Mouse (Mus musculus) cerebellum, postnatal 14 days (tissue): Measurements from ENCODE around the gene Phospho1.

ENCODE experiments used
- DNase-seq, 2 experiments: peaks; one replicate each; pipeline ENCODE4 v3.0.0; 2021; ENCODE audit warnings: mixed read lengths in 2 of 2

Gene Phospho1

DNA sequence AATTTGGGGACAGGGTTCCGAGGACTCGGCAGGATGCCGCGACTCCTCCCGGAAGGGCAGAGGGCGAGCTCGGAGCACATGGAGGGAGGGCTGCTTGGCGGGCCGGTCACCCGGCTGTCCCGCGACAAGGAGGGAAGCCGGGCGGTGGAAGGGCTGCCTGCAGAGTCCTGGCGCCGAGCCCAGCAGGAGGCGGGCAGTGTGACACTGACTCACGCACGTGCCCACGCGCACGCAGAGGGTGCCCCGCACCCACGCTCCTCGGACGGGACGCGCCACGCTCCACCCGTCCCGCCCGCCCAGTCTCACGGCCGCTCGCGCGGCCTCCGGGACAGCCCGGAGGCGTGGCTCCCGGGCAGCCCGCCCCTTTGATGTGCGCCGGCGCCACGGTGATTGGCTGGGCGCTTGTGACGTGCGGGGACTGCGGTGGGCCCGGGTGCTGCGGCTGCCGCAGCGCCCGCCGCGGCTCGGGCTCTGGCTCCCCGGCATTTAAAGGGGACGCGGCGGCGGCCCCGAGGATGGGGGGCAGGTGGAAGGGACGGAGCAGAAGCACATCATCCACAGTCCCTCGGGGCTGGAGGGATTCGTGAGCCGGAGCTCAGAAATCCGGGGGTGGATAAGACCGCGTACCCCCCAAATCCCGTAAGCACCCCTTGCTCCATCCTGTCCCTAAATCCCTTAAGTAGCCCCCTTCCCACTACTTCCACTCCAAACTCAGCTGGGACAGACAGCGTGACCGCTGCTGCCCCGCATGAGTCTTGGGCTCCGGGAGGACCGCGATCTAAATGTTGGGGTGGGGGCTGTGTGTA, at the start of gene Phospho1:
TSS of gene Phospho1 (plus strand) at position 429 of the 806 bp plus-strand sequence.
- DNase-seq: peak; percentile 94 to 96

DNA sequence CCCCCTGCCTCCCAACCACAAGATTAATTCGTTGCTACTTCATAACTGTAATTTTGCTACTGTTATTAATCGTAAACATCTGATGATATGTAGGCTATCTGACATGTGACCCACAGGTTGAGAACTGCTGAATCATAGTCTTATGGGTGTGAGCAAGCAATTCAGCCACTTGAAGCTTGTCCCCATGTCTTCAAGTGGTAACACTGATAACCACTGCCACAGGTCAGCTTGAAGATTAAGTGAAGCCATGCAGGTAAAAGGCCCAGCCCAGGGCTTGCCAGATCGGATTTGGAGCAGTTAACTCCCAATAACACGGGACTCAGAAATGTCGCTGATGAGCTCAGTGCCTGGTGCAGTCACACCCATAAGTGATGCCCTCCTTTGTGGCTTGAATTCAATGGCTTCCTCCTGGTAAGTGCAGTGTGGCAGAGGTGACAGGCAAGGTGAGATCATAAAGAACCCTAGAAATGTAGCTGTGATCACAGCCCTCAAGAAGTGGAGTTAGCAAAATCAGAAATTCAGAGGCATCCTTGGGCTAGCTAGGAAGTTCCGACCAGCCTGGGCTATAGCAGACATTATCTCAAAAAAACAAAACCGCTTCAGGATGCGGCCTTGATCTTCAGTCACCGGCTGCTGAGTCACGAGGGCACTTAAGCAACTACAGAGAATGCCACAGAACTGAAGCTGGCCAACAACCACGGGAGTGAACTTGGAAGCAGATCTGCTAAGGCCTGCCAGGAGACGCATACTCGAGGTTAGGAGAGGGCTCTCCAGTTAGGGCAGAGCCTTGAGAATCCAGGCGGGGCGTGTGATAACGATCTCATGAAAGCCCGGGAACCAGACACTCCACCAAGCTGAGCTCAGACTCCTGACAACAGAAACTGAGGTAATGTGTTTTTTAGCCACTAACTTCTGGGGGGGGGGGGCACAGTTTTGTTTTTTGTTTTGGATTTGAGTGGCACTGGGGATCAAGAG, 46.7 kb upstream of the Phospho1 start:
- peak; percentile 40 to 42 for DNase-seq

DNA sequence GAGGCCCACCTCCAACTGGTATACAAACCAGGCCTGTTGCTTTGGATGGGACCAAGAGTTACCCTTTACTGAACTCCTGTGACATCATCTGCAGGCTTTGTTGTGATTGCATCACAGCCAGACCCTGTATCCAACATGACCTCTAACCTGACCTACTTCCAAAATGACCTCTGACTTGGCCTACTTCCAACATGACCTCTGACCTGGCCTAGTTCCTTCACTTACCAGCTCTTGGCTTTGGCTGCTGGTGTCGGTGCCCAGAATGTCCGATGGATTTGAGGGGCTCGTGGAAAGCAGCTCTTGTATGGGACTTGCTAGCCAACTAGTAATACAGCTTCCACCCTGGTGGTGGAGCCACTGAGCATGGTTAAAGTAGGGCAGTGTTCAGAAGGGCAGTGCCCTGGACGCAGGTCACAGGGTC, 45.5 kb upstream of the Phospho1 start:
- DNase-seq: peak in 1 of 2 experiments; percentile 41

DNA sequence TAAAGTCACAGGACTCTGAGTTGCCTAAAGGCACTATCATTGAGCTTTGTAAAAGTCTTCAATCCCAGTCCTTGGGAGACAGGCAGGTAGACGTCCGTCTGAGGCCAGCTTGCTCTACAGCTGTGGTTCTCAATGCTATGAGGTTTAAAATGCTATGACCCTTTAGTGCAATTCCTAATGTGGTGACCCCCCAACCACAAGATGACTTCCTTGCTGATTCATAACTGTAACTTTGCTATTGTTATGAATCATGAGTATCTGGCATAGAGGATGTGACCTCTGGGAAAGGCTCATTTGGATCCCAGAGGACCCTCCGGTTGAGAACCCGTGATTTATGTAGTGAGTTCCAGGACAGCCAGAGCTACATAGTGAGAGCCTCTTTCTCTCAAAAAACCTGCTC, 44.9 kb upstream of the Phospho1 start:
- no peak for DNase-seq

DNA sequence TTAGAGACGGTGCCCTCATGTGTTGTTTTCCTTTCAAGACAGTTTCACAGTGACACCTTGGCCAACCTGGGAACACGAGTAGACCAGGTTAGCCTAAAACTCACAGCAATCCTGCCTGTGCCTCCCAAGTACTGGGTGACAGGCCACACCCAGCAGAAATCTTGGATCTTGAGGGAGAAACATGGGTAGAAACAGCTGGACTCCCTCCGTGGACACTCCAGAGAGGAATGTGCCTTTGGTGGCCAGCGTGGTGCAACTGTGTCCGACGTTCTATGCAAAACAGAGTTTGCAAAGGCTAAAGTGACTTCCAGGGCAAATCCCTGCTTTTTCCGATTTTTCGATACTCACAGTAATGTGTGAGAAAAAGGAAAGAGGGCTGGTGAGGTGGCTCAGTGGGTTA, 43.8 kb upstream of the Phospho1 start:
- DNase-seq: no peak

DNA sequence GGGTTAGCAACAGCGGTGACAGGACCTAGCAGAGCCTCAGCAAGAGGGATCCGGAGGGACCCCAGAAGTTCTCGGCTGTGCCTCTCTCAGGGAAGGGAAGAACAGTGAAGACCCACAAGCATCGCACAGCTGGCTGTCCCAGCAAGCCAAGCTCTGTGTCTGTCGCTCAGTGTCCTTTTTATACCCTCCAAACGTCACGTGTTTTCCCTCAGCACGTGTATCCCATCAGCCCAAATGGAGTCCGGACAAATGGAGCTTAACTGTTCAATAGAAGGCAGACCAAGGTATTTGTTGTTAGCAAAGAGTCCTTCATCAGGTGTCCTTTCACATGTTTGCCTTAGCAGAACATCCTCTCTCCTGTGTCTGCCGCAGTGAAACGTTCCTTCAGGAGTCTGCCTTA, 42.7 kb upstream of the Phospho1 start:
- no peak for DNase-seq

DNA sequence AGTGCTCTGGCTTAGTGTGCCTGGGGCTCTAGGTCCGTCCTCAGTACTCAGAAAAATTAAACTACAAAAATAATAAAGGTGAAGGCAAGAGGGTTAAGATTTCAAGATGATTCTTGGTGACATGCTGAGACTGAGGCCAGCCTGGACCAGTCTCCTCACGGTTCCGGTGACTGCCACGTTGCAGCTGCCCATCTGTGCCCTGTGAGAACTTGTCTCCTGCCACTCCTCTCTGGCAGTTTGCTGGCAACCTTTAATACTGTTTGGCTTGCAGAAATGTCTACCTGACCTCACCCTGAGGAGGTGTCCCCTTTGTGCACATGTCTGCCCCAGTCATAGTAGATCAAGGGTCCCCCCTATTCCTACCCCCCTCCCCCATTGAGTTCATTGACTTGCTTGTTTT, 40.8 kb upstream of the Phospho1 start:
- no peak for DNase-seq

DNA sequence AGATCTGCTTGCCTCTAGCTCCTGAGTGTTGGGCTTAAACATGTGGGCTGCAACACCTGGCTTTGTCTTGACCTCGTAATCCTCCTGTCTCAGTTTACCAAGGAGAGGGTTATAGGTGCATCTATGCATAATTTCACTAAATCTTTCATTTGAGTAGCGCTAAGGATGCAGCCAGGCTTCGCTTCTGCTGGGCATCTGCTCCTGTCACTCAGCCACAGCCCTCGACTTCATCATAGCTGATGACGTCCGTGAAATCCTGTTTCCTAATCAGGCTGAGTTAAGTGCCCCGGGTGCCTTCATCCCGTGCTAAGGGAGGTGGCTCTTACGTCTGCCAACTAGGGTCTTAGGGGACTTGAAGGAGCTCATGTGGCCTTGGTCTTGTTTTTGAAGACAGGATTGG, 40.3 kb upstream of the Phospho1 start:
- DNase-seq: no peak

DNA sequence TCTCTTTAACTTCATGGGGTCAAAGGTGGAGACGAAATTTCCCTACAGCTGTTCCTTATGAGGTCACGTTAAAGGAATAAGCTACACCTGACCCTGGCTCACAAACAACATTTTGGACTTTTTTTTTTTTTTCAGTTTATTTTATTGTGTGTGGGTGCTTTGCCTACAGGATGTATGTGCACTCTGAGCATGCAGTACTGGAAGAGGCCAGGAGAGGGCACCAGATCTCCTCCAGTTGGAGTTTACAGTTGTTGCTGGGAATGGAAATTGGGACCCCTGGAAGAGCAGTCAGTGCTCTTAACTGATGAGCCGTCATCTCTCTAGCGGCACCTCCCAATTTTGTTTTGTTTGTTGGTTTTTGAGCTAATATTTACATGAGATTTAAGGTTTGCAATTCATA, 38.6 kb upstream of the Phospho1 start:
- DNase-seq: peak in 1 of 2 experiments; percentile 53

DNA sequence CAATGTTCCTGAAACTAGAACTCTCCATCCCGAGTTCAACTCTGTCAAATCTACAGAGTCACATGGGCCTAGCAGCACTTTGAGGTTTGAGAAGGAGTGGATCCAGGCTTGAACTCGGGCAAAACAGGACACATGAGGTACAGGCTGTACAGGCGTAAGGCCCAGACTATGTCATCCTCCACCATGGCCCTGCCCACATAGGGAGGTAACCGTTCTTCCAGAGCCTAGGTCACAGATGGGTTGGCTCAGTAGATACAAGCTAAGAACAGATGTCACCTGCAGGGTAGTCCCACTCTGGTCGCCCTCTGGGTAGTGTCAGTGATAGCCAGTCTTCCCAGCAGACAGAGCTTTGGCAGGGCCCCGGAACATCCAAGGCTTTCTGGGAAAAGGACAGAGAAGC, 37.8 kb upstream of the Phospho1 start:
- DNase-seq: no peak

DNA sequence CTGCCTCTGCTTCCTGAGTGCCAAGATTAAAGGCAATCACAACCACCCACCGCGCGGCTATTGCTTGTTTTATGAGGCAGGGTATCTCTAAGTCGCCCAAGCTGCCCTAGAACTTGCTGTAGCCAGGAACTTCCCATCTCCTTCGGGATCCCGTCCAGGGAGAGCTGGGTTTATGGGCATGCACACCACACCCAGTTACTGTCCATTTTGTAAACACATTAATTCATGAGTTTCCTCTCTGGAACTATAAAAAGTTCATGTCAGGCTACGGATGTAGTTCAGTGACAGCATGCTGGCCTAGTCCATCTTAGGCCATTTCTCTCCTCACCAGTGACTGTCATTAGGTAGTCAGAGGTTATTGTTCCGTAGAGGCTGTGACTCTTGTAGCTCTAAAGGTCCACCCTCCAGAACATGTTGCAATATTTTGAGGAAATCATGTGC, 34.8 kb upstream of the Phospho1 start:
- DNase-seq: no peak

DNA sequence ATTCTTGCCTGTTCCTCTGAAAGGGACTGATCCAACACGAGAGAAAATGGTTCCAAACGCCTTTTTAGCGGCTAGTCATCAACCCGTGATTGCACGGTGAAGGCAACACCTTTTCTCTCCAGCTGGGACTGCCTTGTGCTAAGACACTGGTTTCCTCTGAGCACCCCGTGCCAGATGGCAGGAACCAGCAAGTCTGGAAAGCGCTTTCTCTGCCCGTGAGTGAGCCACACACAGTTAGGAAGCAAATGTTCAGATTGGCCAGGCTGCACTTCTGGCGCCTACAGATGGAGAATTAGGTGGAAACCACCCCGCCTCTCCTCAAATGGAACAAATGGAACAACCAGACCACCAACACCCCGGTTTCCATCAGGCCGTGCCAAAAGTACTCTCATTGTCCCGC, 32.5 kb upstream of the Phospho1 start:
- DNase-seq: peak; percentile 59 to 72

DNA sequence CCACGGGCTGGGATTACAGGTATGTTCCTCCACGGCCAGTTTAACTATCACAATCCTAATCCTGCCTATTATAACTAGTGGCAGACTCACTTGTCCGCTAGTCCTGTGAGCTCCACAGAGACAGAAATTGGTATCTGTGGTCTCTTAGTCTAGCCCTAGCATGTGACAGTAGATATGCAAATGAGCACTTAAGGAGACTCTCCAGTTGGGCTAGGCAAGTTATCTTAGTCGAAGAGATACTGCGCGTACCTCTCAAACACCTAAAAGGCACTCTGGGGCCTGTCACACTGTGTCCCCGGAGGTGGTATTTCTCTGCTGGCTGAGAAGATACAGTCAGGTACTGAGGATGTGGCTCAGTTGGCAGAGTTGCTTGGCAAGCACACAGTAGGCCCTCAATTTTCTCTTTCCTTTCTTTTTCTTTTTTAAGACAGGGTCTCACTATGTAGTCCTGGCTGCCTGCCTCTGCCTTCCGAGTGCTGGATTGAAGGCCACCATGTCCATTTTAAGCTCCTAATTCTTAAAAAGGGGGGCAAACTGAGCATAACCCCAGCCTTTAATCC, 31.3 kb upstream of the Phospho1 start:
- no peak for DNase-seq

DNA sequence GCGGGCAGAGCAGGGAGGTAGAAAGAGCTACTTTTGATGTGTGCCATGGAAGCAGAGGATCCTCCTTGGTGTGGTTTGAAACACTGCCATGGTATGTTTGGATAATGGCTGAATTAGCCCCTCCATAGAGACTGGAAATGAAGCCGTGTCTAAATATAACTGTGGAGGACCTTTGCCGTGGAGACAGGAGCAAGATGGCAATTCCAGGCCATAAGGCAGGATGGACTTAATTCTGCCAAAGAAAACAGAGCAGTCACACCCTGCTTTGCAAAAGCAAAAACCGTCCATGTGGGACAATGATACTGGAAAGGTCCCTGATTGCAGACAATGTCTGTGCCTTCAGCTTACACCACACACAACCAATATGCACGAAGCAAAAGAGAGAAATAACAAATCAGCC, 30.1 kb upstream of the Phospho1 start:
- no peak for DNase-seq

DNA sequence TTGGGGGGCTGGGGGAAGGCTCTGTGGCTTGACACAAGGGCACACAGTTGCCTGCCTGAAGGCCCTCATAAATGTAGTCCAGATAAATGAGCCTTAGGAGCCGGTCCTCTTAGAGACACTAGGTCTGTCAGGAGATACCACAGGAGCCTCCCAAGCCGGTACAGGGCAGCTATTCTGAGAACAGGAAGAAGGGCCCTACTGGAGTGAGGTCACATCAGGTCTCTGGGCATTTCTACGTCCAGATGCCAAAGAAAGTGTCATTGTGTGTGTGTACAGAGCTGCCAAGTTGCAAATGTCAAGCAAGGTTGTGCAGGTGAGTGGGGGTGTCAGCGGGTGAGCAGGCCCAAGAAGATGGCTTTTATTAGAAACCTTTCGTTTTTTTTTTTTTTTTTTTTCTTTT, 28.7 kb upstream of the Phospho1 start:
- no peak for DNase-seq

DNA sequence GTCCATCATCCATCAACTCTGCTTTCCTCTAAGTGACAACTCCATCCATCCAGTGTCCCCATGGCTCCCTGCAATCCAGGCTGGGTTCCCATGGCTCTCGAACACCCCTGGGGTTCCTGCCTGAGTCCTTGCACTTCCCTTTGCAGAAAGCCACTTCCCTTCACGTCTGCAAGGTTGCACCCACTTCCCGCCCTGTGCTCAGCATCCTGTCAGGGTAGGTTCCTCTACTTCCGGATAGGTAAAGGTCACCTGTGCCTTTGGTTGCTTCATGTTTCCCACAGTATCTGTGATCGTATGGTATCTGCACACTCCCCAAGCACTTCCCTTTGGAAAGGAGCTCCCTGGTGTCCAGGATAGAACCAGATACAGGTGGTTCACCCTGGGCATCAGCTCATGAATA, 19.3 kb upstream of the Phospho1 start:
- DNase-seq: no peak

DNA sequence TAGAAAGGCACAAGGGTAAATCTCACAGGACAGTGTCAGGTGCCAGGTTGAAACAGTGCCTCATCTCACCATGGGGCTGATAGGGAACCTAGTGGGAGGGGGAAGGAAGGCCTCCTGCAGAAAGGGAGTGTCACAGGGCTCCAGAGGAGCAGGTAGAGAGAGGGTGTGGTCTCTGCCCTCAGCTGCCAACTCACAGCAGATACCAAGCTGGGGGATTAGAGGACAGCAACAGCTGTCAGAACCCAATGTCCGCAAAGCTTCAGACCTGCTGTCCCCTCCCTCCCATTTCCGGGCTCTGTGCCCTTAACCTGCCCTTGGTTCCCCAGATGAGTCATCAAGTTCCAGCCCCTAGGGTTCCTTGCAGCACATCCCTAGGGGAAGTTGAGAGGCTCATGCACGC, 18.8 kb upstream of the Phospho1 start:
- DNase-seq: no peak

DNA sequence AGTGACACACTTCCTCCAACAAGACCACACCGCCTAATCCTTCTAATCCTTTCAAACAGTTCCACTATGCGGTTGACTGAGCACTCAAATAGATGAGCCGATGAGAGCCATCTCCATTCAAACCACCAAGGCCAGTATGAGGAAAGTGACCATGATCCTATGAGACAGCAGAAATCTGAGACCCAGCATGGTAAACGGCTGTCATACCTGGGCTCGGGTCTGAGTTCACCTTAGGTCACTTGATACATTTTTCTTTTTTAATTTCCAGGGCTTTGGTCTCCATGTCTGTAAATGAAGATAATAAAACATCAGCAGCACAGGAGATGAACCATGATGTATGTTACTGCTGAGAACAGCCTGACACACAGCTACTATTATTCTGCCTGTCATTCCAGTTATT, 16.4 kb upstream of the Phospho1 start:
- DNase-seq: no peak

DNA sequence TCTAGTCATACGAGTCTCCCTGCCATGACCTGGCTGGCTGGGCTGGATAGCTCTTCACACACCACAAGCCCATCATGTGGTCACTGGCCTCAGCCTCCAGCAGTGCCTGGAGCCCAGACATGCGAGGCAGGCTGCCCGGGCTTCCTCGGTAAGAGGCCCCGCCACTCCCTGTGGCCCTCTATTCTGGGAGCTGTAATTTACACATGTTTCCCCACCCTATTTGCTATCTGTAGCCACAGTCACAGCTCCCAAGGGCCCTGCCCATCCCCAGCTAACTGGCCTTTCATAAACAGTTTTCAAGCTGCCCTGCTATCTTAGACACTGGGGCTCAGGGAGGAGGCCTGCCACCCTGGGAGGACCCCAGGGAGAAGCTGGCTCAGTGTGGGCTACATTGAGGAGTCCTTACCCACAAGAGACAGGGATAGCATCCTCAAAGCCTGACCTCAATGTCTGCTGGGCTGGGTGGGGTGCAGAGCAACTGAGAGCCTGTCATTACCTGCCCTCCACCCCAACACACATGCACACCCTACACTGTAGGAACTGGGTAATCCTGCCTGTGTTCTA, 15.8 kb upstream of the Phospho1 start:
- no peak for DNase-seq

DNA sequence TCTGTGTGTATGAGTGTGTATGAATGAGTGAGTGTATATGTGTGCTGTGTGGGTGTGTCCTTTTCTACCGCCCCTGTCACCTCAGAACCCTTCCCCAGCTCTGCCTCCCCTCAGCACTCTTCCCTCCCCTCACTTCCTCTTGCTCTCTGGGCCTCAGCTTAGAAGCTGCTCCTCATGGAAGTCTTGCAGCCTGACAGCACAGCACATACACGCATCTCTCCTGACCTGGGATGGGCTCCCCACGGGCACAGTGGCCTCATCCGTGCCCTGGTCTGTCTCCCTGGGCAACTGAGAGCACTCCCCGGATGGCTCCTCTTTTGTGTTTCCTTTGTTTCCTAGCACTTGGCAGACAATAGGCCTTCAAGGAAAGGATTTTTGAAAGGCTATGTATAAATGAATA, 14.7 kb upstream of the Phospho1 start:
- no peak for DNase-seq

DNA sequence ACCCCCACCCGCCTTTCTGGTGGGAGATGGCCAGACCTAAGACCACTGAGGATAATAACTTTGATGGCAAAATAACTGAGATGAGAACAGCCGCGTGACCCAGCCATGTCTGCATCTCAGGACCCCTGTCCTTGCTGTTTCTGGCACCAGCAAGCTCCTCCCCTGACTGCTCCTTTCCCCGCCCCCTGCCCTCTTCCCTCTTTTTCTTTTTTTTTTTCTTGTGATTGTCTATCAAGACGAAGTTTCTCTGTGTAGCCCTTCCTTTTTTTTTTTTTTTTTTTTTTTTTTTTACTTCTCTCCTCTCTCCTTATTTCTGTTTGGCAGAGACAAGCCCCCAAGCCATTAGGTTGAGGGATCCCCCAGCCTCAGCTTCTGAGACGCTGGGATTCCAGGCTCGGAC, 13.5 kb upstream of the Phospho1 start:
- DNase-seq: no peak

DNA sequence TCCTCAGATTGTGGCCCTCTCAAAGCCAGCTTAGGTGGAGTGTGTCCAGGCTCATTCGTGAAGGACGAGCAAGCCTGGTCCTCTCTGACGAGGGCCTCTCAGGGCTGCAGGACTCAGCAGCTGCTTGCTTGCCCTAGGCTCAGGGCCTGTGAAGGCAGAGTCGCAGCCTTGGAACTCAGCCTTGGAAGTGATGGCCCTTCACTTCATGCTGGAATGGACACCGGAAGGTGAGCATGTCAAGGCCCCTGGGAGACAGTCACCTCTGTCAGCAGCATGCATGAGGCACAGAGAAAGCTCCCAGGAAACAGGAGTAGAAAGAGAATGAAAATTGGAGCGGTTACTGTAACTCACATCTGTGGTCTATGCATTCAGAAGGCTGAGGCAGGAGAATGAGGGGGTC, 12.6 kb upstream of the Phospho1 start:
- no peak for DNase-seq

DNA sequence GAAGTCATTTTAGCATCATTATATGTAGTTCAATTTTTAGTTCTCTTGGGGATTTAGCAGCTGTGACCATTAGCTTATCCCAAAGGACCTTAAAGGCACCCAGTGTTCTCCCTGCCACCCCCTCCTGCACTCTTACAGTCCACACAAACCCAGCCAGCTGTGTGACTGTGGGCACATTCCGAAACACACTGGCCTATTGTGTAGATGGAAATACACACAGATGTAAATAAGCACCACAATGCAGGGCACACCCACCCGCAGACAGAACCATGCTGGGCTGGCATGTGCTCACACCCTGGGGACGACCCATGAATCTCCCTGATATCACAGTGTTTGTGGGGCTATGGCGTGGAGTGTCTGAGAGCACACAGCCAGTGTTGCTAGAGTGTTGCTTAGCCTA, 12.1 kb upstream of the Phospho1 start:
- no peak for DNase-seq
